Mouse (Mus musculus): Measurements from ENCODE around the gene Tcf12.

DNA sequence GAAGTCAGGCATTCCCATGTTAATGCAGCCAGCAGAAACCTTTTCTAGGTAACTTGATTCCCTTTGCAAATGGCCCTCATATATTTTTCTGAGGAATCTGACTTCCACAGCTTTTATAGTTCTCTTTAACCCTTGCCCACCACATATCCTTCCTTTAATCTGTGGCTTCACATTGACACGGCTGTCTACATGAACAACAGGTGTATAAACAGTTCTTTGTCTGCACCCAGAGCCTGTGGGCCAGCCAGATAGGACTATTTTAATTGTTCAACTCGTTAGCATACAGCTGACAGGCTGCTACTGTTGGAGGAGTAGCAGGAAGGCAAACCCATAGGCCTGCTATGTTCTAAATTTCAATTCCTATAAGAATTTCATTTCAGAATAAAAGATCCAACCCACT lies 250.0 kb downstream of the Tcf12 start:
- TF ChIP-seq POLR2A (IDR thresholded peaks at IDR 0.05; ENCODE audit: borderline replicate concordance, extremely low read depth, low read depth, low read length): no peak
- no peak for TF ChIP-seq CTCF (IDR thresholded peaks at IDR 0.05; ENCODE audit: insufficient read depth, low read length)
